11 mouse cellular contexts compared by ENCODE assay signal in genomic region chr13:84514981-84515510, GRCm38 (mm10).
DNase-seq lines count a peak whose midpoint lies in the region; ATAC-seq and TF ChIP-seq lines count a peak whose summit lies in the region.
"Had no signal": no experiment of that assay in that cellular context is flagged by ENCODE, and none has a peak within 500 bp of the region (broad histone marks: within the 10 kb centered on the region; RNA-seq: fewer than 3 reads in every experiment).

No protein-coding gene starts in this region.

- no peak overlapping the region for H3K27ac ChIP-seq in intestine, embryonic 14.5 days (ENCODE audit: low read depth)
- no peak overlapping the region for H3K27ac ChIP-seq in intestine, postnatal 0 days (ENCODE audit: low read depth, low read length)
- H3K27ac ChIP-seq in kidney, embryonic 14.5 days (ENCODE audit: low read depth, low read length), result no peak overlapping the region
- no peak overlapping the region for H3K27ac ChIP-seq in neural tube, embryonic 13.5 days (replicated peaks)

- 25% methylated on average over 2 of the region's 2 CpGs for WGBS in intestine, embryonic 14.5 days
- 48% methylated on average over 2 of the region's 2 CpGs for WGBS in intestine, postnatal 0 days
- WGBS in kidney, embryonic 14.5 days, result 19% methylated on average over 2 of the region's 2 CpGs
- WGBS in neural tube, embryonic 13.5 days, result 5% methylated on average over 2 of the region's 2 CpGs

- H3K4me3 ChIP-seq in intestine, embryonic 14.5 days (ENCODE audit: low read depth, low read length), result no peak overlapping the region
- no peak overlapping the region for H3K4me3 ChIP-seq in intestine, postnatal 0 days (ENCODE audit: low read depth, low read length)
- no peak overlapping the region for H3K4me3 ChIP-seq in kidney, embryonic 14.5 days (ENCODE audit: low read length)
- H3K4me3 ChIP-seq in neural tube, embryonic 13.5 days, result no peak overlapping the region

- H3K4me1 ChIP-seq in intestine, embryonic 14.5 days (replicated peaks; ENCODE audit: control insufficient read depth, insufficient read depth, low read length), result 0 out of 2 replicates have a peak, but pooled peaks cover 2% of the 10 kb centered on the region
- no peaks in the 10 kb centered on the region for H3K4me1 ChIP-seq in intestine, postnatal 0 days (replicated peaks; ENCODE audit: control insufficient read depth, insufficient read depth, low read length)
- H3K4me1 ChIP-seq in kidney, embryonic 14.5 days (ENCODE audit: control insufficient read depth, insufficient read depth, low read length), result no peaks in the 10 kb centered on the region
- H3K4me1 ChIP-seq in neural tube, embryonic 13.5 days (replicated peaks), result peaks cover 6% of the 10 kb centered on the region; the same call in 1 of the 2 replicates

- no peak overlapping the region for H3K9ac ChIP-seq in intestine, embryonic 14.5 days (ENCODE audit: low read length)
- no peak overlapping the region for H3K9ac ChIP-seq in intestine, postnatal 0 days (ENCODE audit: low read depth, low read length)
- no peak overlapping the region for H3K9ac ChIP-seq in kidney, embryonic 14.5 days (ENCODE audit: low read depth, low read length)
- no peak overlapping the region for H3K9ac ChIP-seq in neural tube, embryonic 13.5 days

- no peaks in the 10 kb centered on the region for H3K9me3 ChIP-seq in intestine, embryonic 14.5 days (ENCODE audit: control insufficient read depth, low read length)
- H3K9me3 ChIP-seq in intestine, postnatal 0 days (ENCODE audit: control insufficient read depth), result no peaks in the 10 kb centered on the region
- H3K9me3 ChIP-seq in kidney, embryonic 14.5 days (ENCODE audit: control insufficient read depth, low read length), result no peaks in the 10 kb centered on the region
- no peaks in the 10 kb centered on the region for H3K9me3 ChIP-seq in neural tube, embryonic 13.5 days

- ATAC-seq in intestine, embryonic 14.5 days (replicated peaks; ENCODE audit: low FRiP score, low TSS enrichment, low read depth), result peak; percentile 85
- ATAC-seq in intestine, postnatal 0 days, result no peak
- peak; percentile 83; the same call in 1 of the 2 replicates for ATAC-seq in kidney, embryonic 14.5 days (ENCODE audit: low FRiP score, low TSS enrichment)
- peak; percentile 94 for ATAC-seq in neural tube, embryonic 13.5 days (ENCODE audit: low read depth)
- no peak for ATAC-seq in megakaryocyte progenitor cell, adult 5-6 weeks (replicated peaks; ENCODE audit: poor library complexity)
- ATAC-seq: Patski had no signal

- DNase-seq in intestine, embryonic 14.5 days (ENCODE audit: low spot score), result peak; percentile 52
- DNase-seq in embryo, embryonic 9.5 days (ENCODE audit: extremely low spot score), result peak; percentile 68
- no peak for DNase-seq in left cerebral cortex, adult 18-20 months (ENCODE audit: low spot score in 2 of 2)
- no peak for DNase-seq in cerebellum, postnatal 14 days
- DNase-seq: cerebellum, adult 9-11 months; lung, postnatal 10 days had no signal

- no peaks in the 10 kb centered on the region for H3K36me3 ChIP-seq in intestine, embryonic 14.5 days (ENCODE audit: control insufficient read depth, insufficient read depth, low read length)
- H3K36me3 ChIP-seq in intestine, postnatal 0 days (ENCODE audit: control insufficient read depth, insufficient read depth), result no peaks in the 10 kb centered on the region
- H3K36me3 ChIP-seq in kidney, embryonic 14.5 days (ENCODE audit: control insufficient read depth, insufficient read depth, low read length), result no peaks in the 10 kb centered on the region
- no peaks in the 10 kb centered on the region for H3K36me3 ChIP-seq in neural tube, embryonic 13.5 days

- no peaks in the 10 kb centered on the region for H3K27me3 ChIP-seq in intestine, embryonic 14.5 days (replicated peaks; ENCODE audit: control insufficient read depth, insufficient read depth, low read length)
- no peaks in the 10 kb centered on the region for H3K27me3 ChIP-seq in intestine, postnatal 0 days (replicated peaks; ENCODE audit: control insufficient read depth, insufficient read depth, low read length)
- no peaks in the 10 kb centered on the region for H3K27me3 ChIP-seq in kidney, embryonic 14.5 days (ENCODE audit: control insufficient read depth, insufficient read depth, low read length)
- H3K27me3 ChIP-seq in neural tube, embryonic 13.5 days, result no peaks in the 10 kb centered on the region
- H3K27me3 ChIP-seq: Patski had no signal

- no peak for TF ChIP-seq CTCF in intestine, postnatal 0 days (IDR thresholded peaks at IDR 0.05; ENCODE audit: low read depth)

- H3K4me2 ChIP-seq in intestine, embryonic 14.5 days (ENCODE audit: low read length), result no peak overlapping the region
- H3K4me2 ChIP-seq in intestine, postnatal 0 days (replicated peaks; ENCODE audit: low read depth), result no peak overlapping the region
- H3K4me2 ChIP-seq in kidney, embryonic 14.5 days (replicated peaks; ENCODE audit: low read depth, low read length), result no peak overlapping the region
- no peak overlapping the region for H3K4me2 ChIP-seq in neural tube, embryonic 13.5 days

Comparison
In these comparisons a context has a peak if more than half of its experiments do, and no peak if none do; other contexts are left out.
1. ATAC-seq: peak in intestine, embryonic 14.5 days (single experiment), kidney, embryonic 14.5 days (single experiment) and neural tube, embryonic 13.5 days (single experiment); none in intestine, postnatal 0 days (single experiment) and megakaryocyte progenitor cell, adult 5-6 weeks (single experiment).
2. DNase-seq: peak in intestine, embryonic 14.5 days (single experiment) and embryo, embryonic 9.5 days (single experiment); none in left cerebral cortex, adult 18-20 months (0 of 2) and cerebellum, postnatal 14 days (0 of 2).